Mouse (Mus musculus): ENCODE results near the gene Upf3b.
"Not testable (repeated sequence)": the region's sequence is repeated elsewhere in the genome, so short reads cannot be mapped to it uniquely, and the experiment has no call there.

Gene Upf3b

GRCm38 (mm10) chrX:37110193-37110880, at the start of gene Upf3b:
Gene Upf3b (minus strand): TSS chrX:37110322.
- DNase-seq: peak; percentile 90

- peak; percentile 36 for DNase-seq
Measured at GRCm38 (mm10) chrX:37157839-37158238, 47.7 kb upstream of the Upf3b start.

GRCm38 (mm10) chrX:37144954-37145353, 34.8 kb upstream of the Upf3b start:
- peak; percentile 68 for DNase-seq

DNA sequence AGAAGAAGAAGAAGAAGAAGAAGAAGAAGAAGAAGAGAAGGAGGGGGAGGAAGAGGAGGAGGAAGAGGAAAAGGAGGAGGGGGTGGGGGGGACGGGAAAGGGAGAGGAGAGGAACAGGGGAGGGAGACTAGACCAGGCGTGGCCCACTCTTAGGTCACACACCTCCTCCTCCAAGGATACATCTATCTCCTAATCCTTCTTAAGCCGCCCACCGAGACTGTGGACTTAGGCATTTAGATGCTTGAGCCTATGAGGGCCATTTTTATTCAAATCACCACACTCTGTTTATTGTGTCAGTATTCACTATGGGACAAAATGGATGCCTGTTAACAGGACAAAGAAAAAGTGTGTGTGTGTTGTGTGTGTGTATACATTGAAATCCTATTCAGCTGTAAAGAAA, 34.4 kb upstream of the Upf3b start:
- not testable (repeated sequence) for DNase-seq

GRCm38 (mm10) chrX:37141732-37142131, 31.6 kb upstream of the Upf3b start:
- no peak for DNase-seq

GRCm38 (mm10) chrX:37126671-37127358, 16.7 kb upstream of the Upf3b start, which contains the start of gene Nkap:
Gene Nkap (plus strand): TSS chrX:37126795.
- peak; percentile 77 for DNase-seq

DNA sequence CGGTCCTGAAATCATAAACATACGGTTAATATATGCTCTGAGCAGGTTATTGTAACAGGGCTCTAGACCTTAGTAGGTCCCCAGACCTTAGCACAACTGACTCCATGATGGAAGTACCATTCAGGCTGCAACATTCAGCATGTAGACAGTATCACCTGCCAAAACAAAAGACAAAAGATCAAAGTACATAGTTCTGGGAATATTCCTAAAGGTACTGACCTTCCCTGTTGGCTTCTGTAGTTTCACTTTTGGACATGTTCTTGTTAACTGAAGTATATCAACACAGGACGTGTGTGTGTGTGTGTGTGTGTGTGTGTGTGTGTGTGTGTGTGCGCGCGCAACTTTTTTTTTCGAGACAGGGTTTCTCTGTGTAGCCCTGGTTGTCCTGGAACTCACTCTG, 15.4 kb upstream of the Upf3b start:
- no peak for DNase-seq

- no peak for DNase-seq
Measured at GRCm38 (mm10) chrX:37120212-37120611, 10.1 kb upstream of the Upf3b start.

GRCm38 (mm10) chrX:37119585-37119984, 9.5 kb upstream of the Upf3b start:
- DNase-seq: no peak

- DNase-seq: no peak
Measured at GRCm38 (mm10) chrX:37117085-37117484, 7.0 kb upstream of the Upf3b start.

GRCm38 (mm10) chrX:37110881-37111193, 715 bp upstream of the Upf3b start:
- DNase-seq: no peak

GRCm38 (mm10) chrX:37109526-37110192, 463 bp downstream of the Upf3b start:
- DNase-seq: no peak

DNA sequence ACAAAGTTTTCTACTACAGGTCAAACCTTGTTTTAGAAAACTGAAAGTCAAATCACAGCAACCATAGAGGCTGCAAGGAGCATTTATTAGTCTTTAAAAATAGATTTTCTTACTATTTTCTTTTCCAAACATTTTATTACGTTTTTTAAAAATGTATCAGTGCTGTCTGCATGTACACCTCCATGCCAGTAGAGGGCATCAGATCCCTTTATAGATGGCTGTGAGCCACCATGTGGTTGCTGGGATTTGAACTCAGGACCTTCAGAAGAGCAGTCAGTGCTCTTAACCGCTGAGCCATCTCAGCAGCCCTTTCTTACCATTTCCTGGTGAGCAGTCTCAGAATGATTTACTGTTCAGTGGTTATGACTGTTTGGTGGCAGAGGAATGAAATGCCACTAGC, 6.3 kb downstream of the Upf3b start:
- no peak for DNase-seq

DNA sequence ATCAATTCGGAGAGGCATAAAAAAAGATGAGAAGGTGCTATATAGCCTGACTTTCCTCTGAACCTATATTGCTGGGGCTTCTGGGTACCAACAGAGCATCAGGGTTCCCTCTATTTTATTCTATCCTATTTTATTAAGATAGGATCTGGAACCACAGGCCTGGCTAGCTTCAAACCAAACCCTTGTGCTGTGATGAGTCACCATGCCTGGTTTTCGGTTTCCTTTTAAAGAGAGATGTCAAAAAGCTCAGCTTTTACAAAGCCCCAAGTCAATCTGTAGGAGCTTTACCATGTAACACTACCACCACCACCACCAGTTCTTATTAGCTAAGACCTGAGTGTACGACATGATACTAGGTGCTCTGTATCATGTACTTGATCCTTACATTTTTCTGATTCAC, 11.4 kb downstream of the Upf3b start:
- DNase-seq: no peak

GRCm38 (mm10) chrX:37095106-37095768, 14.9 kb downstream of the Upf3b start:
- no peak for DNase-seq

GRCm38 (mm10) chrX:37091457-37091856, 18.7 kb downstream of the Upf3b start:
- no peak for DNase-seq

DNA sequence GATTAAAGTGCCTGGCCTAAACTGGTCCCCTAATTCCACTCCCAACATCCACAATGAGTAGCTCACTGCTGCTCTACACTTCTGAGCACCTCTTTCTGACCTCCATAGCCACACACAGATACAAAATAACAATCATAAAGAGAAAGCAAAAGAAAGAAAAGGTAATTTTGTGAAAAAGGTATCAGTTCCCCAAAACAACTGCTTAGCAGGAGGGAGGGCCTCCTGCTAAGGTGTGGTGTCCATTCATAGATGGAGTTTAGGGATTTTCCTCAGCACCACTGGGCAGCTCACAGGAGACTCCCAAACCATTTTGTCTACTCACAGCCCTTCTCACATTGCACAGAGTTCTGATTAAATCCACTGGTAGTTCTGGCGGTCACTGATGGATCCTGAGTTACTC, 21.3 kb downstream of the Upf3b start:
- no peak for DNase-seq

DNA sequence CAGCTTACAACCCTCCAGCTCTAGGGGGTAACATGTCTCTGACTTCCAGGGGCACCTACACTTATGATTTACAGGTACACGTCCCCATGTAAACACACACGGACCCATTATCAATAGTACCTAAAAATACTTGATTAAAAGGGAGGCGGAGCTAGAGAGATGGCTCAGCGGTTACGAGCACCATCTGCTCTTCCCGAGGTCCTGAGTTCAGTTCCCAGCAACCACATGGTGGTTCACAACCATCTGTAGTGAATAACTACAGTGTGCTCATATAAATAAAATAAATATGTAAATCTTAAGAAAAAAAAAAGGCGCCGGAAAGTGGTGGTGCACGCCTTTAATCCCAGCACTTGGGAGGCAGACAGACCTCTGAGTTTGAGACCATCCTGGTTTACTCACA, 24.5 kb downstream of the Upf3b start:
- DNase-seq: no peak

- DNase-seq: peak; percentile 90
Measured at GRCm38 (mm10) chrX:37084927-37085660, 25.0 kb downstream of the Upf3b start, which contains the start of gene Rpl39. Gene Rpl39 (minus strand): TSS chrX:37085402.

GRCm38 (mm10) chrX:37084318-37084926, 25.7 kb downstream of the Upf3b start:
- no peak for DNase-seq

DNA sequence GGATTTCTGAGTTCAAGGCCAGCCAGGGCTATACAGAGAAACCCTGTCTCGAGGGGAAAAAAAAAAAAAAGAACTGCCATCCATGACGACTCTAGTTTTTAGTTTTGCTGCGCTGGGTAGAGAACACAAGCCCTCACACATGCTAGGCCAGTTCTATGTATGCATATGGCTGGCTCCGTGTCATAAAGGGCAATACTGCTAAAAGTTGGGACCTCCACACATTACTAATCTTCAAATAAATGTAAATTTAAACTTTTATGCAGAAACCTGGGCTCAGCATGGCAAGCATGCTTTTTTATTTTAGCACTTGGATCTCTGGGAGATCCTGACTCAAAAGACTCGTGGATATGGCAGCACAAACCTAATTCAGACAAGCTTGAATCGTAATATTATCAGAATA, 28.9 kb downstream of the Upf3b start:
- DNase-seq: no peak

DNA sequence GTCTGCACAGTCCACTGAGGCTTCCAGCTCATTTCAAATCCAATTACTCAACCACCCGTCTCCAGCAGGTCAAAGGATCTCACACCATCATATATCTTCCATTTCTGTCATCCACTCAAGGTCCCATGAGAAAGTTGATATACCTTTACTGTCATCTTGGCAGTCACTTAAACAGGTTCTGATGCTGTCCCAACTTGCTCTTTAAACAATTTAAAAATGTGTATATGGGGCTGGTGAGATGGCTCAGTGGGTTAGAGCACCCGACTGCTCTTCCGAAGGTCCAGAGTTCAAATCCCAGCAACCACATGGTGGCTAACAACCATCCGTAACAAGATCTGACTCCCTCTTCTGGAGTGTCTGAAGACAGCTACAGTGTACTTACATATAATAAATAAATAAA, 29.8 kb downstream of the Upf3b start:
- DNase-seq: not testable (repeated sequence)
